Mouse (Mus musculus): ENCODE results near the gene Lrch2. TPM values are rescaled to one million over a fixed set of nuclear protein-coding genes. Genes with fewer than 3 reads are reported as not detected.
"Not testable (repeated sequence)": the region's sequence is repeated elsewhere in the genome, so short reads cannot be mapped to it uniquely, and the experiment has no call there.

The Lrch2 gene
- polyA plus RNA-seq (2016; fragmentation: Nextera tagmentation; extraction: Ambion mirVana), result 7.8 and 8.0 TPM in 2 replicates

- H3K36me3 ChIP-seq, result no peaks in the 10 kb centered on the region
- no peaks in the 10 kb centered on the region for H3K9me3 ChIP-seq
- H3K9ac ChIP-seq, result peak within 1 kb of the TSS; percentile 54
- H3K4me1 ChIP-seq, result no peaks in the 10 kb centered on the region
- peak within 1 kb of the TSS; percentile 50 for H3K4me3 ChIP-seq
- 12% methylated on average over 39 of the region's 50 CpGs for WGBS
- H3K27ac ChIP-seq, result peak within 1 kb of the TSS; percentile 86
- ATAC-seq (ENCODE audit: insufficient number of reproducible peaks, insufficient read depth, low FRiP score, low TSS enrichment), result peak; percentile 88
- no peaks in the 10 kb centered on the region for H3K27me3 ChIP-seq
- peak within 1 kb of the TSS; percentile 44 for H3K4me2 ChIP-seq (replicated peaks)
Observed at GRCm38 (mm10) chrX:147553421-147554201, at the start of gene Lrch2. Gene Lrch2 (minus strand): TSS chrX:147554081.

- no peaks in the 10 kb centered on the region for H3K27me3 ChIP-seq
- ATAC-seq (ENCODE audit: insufficient number of reproducible peaks, insufficient read depth, low FRiP score, low TSS enrichment), result no peak
Observed at GRCm38 (mm10) chrX:147540934-147541870, 12.7 kb downstream of the Lrch2 start.

GRCm38 (mm10) chrX:147538377-147538776 lies 15.5 kb downstream of the Lrch2 start:
- Histone ChIP-seq H3K27ac (no peak overlapping the region), H3K36me3 (no peaks in the 10 kb centered on the region), H3K9ac (no peak overlapping the region), H3K9me3 (no peaks in the 10 kb centered on the region), H3K4me1 (no peaks in the 10 kb centered on the region), H3K4me2 (replicated peaks) (no peak overlapping the region), H3K27me3 (no peaks in the 10 kb centered on the region), H3K4me3 (no peak overlapping the region)
- no peak for ATAC-seq (ENCODE audit: insufficient number of reproducible peaks, insufficient read depth, low FRiP score, low TSS enrichment)

More at GRCm38 (mm10) chrX:147540934-147541870, 12.7 kb downstream of the Lrch2 start:
- 65% methylated on average over 11 of the region's 11 CpGs for WGBS
- no peak overlapping the region for H3K27ac ChIP-seq
- no peaks in the 10 kb centered on the region for H3K9me3 ChIP-seq
- H3K36me3 ChIP-seq, result no peaks in the 10 kb centered on the region
- no peak overlapping the region for H3K4me3 ChIP-seq
- no peak overlapping the region for H3K4me2 ChIP-seq (replicated peaks)
- no peaks in the 10 kb centered on the region for H3K4me1 ChIP-seq
- no peak overlapping the region for H3K9ac ChIP-seq

GRCm38 (mm10) chrX:147537117-147537516 lies 16.8 kb downstream of the Lrch2 start:
- not testable (repeated sequence) for H3K4me3 ChIP-seq; H3K9ac ChIP-seq; H3K27ac ChIP-seq; H3K9me3 ChIP-seq; H3K36me3 ChIP-seq; ATAC-seq (ENCODE audit: insufficient number of reproducible peaks, insufficient read depth, low FRiP score, low TSS enrichment); H3K27me3 ChIP-seq; H3K4me1 ChIP-seq; H3K4me2 ChIP-seq (replicated peaks)
- WGBS, result 63% methylated on average over 3 of the region's 3 CpGs

- no peak overlapping the region for H3K9ac ChIP-seq
- no peaks in the 10 kb centered on the region for H3K4me1 ChIP-seq
- H3K9me3 ChIP-seq, result no peaks in the 10 kb centered on the region
- H3K4me3 ChIP-seq, result no peak overlapping the region
- no peaks in the 10 kb centered on the region for H3K27me3 ChIP-seq
- H3K36me3 ChIP-seq, result no peaks in the 10 kb centered on the region
- ATAC-seq (ENCODE audit: insufficient number of reproducible peaks, insufficient read depth, low FRiP score, low TSS enrichment), result no peak
- WGBS, result 75% methylated on average over 2 of the region's 2 CpGs
- no peak overlapping the region for H3K27ac ChIP-seq
- H3K4me2 ChIP-seq (replicated peaks), result no peak overlapping the region
Observed at GRCm38 (mm10) chrX:147535616-147536015, 18.3 kb downstream of the Lrch2 start.

GRCm38 (mm10) chrX:147531675-147532074 lies 22.2 kb downstream of the Lrch2 start:
- H3K27me3 ChIP-seq, result no peaks in the 10 kb centered on the region
- no peaks in the 10 kb centered on the region for H3K36me3 ChIP-seq
- H3K9ac ChIP-seq, result no peak overlapping the region
- H3K9me3 ChIP-seq, result no peaks in the 10 kb centered on the region
- no peak overlapping the region for H3K4me2 ChIP-seq (replicated peaks)
- H3K27ac ChIP-seq, result no peak overlapping the region
- 65% methylated on average over 4 of the region's 4 CpGs for WGBS
- H3K4me3 ChIP-seq, result no peak overlapping the region
- no peaks in the 10 kb centered on the region for H3K4me1 ChIP-seq
- no peak for ATAC-seq (ENCODE audit: insufficient number of reproducible peaks, insufficient read depth, low FRiP score, low TSS enrichment)

- H3K9ac ChIP-seq, result no peak overlapping the region
- 68% methylated on average over 7 of the region's 7 CpGs for WGBS
- H3K4me2 ChIP-seq (replicated peaks), result no peak overlapping the region
- no peaks in the 10 kb centered on the region for H3K27me3 ChIP-seq
- no peak for ATAC-seq (ENCODE audit: insufficient number of reproducible peaks, insufficient read depth, low FRiP score, low TSS enrichment)
- no peak overlapping the region for H3K4me3 ChIP-seq
- no peaks in the 10 kb centered on the region for H3K36me3 ChIP-seq
- no peak overlapping the region for H3K27ac ChIP-seq
- H3K4me1 ChIP-seq, result no peaks in the 10 kb centered on the region
- no peaks in the 10 kb centered on the region for H3K9me3 ChIP-seq
Observed at GRCm38 (mm10) chrX:147527646-147528172, 26.2 kb downstream of the Lrch2 start.

- no peak overlapping the region for H3K9ac ChIP-seq
- H3K36me3 ChIP-seq, result no peaks in the 10 kb centered on the region
- H3K4me2 ChIP-seq (replicated peaks), result no peak overlapping the region
- WGBS, result 84% methylated on average over 2 of the region's 2 CpGs
- no peak for ATAC-seq (ENCODE audit: insufficient number of reproducible peaks, insufficient read depth, low FRiP score, low TSS enrichment)
- no peak overlapping the region for H3K4me3 ChIP-seq
- no peak overlapping the region for H3K27ac ChIP-seq
- H3K27me3 ChIP-seq, result no peaks in the 10 kb centered on the region
- no peaks in the 10 kb centered on the region for H3K4me1 ChIP-seq
- H3K9me3 ChIP-seq, result no peaks in the 10 kb centered on the region
Observed at GRCm38 (mm10) chrX:147489551-147489950, 64.3 kb downstream of the Lrch2 start.

- H3K4me3 ChIP-seq; H3K4me1 ChIP-seq; ATAC-seq (ENCODE audit: insufficient number of reproducible peaks, insufficient read depth, low FRiP score, low TSS enrichment); H3K9ac ChIP-seq; H3K27ac ChIP-seq; H3K9me3 ChIP-seq; H3K27me3 ChIP-seq; H3K36me3 ChIP-seq; H3K4me2 ChIP-seq (replicated peaks): not testable (repeated sequence)
- 73% methylated on average over 1 of the region's 1 CpGs for WGBS
Observed at GRCm38 (mm10) chrX:147453610-147454009, 100.3 kb downstream of the Lrch2 start, which contains the start of gene Vmn1r239-ps. Gene Vmn1r239-ps (minus strand): TSS chrX:147453710.

GRCm38 (mm10) chrX:147443386-147443785 lies 110.5 kb downstream of the Lrch2 start:
- WGBS, result 83% methylated on average over 4 of the region's 4 CpGs
- no peaks in the 10 kb centered on the region for H3K9me3 ChIP-seq

GRCm38 (mm10) chrX:147435400-147435799 lies 118.5 kb downstream of the Lrch2 start:
- 80% methylated on average over 2 of the region's 2 CpGs for WGBS

More at GRCm38 (mm10) chrX:147443386-147443785, 110.5 kb downstream of the Lrch2 start:
- no peak for ATAC-seq (ENCODE audit: insufficient number of reproducible peaks, insufficient read depth, low FRiP score, low TSS enrichment)
- Histone ChIP-seq H3K9ac (no peak overlapping the region), H3K36me3 (no peaks in the 10 kb centered on the region), H3K27me3 (no peaks in the 10 kb centered on the region), H3K27ac (no peak overlapping the region), H3K4me2 (replicated peaks) (no peak overlapping the region), H3K4me3 (no peak overlapping the region), H3K4me1 (no peaks in the 10 kb centered on the region)

More at GRCm38 (mm10) chrX:147435400-147435799, 118.5 kb downstream of the Lrch2 start:
- H3K4me3 ChIP-seq, result no peak overlapping the region
- H3K4me2 ChIP-seq (replicated peaks), result no peak overlapping the region
- H3K4me1 ChIP-seq, result no peaks in the 10 kb centered on the region
- no peaks in the 10 kb centered on the region for H3K27me3 ChIP-seq
- no peak for ATAC-seq (ENCODE audit: insufficient number of reproducible peaks, insufficient read depth, low FRiP score, low TSS enrichment)
- H3K27ac ChIP-seq, result no peak overlapping the region
- no peaks in the 10 kb centered on the region for H3K36me3 ChIP-seq
- no peak overlapping the region for H3K9ac ChIP-seq
- no peaks in the 10 kb centered on the region for H3K9me3 ChIP-seq
